Mouse (Mus musculus) intestine, postnatal 0 days (tissue): ENCODE measurements around the gene Chd3. TPM values are rescaled to one million over a fixed set of nuclear protein-coding genes. Genes with fewer than 3 reads are reported as not detected.

Experiments
- ATAC-seq: fragments of 200-750 bp; cut with Nextera tagmentation; 2 replicates; pipeline ENCODE4 v1.8.0; 2017; ENCODE audit warnings: mild to moderate bottlenecking, moderate TSS enrichment, moderate library complexity
- H3K27ac ChIP-seq: fragments of 300-500 bp; sonication (generic); 2 replicates; pipeline ENCODE4 v1.5.1; 2014; ENCODE audit warnings: mild to moderate bottlenecking, low read depth, low read length, moderate library complexity
- H3K27me3 ChIP-seq: fragments of 300-500 bp; sonication (generic); replicated peaks from 2 replicates; pipeline ENCODE4 v1.6.1; 2014; ENCODE audit warnings: low read length, mixed read lengths; ENCODE audit not compliant: control insufficient read depth, insufficient read depth
- H3K36me3 ChIP-seq: fragments of 300-500 bp; sonication (generic); 2 replicates; pipeline ENCODE4 v1.6.1; 2014; ENCODE audit warnings: mild to moderate bottlenecking, moderate library complexity; ENCODE audit not compliant: control insufficient read depth, insufficient read depth
- H3K4me1 ChIP-seq: fragments of 300-500 bp; sonication (generic); replicated peaks from 2 replicates; pipeline ENCODE4 v1.6.1; 2014; ENCODE audit warnings: antibody characterized with exemption, low read length, mixed read lengths; ENCODE audit not compliant: control insufficient read depth, insufficient read depth
- H3K4me2 ChIP-seq: fragments of 300-500 bp; sonication (generic); replicated peaks from 2 replicates; pipeline ENCODE4 v1.6.1; 2014; ENCODE audit warnings: low read depth, mild to moderate bottlenecking, moderate library complexity
- H3K4me3 ChIP-seq: fragments of 300-500 bp; sonication (generic); 2 replicates; pipeline ENCODE4 v1.5.1; 2014; ENCODE audit warnings: low read depth, low read length
- H3K9ac ChIP-seq: fragments of 300-500 bp; sonication (generic); 2 replicates; pipeline ENCODE4 v1.6.1; 2014; ENCODE audit warnings: mild to moderate bottlenecking, low read depth, low read length
- H3K9me3 ChIP-seq: fragments of 300-500 bp; sonication (generic); 2 replicates; pipeline ENCODE4 v1.6.1; 2016; ENCODE audit warnings: mixed run types; ENCODE audit not compliant: control insufficient read depth
- CTCF ChIP-seq: sonication (generic); IDR thresholded peaks from 2 replicates; pipeline ENCODE4 v1.5.1; 2016; ENCODE audit warnings: low read depth, mild to moderate bottlenecking, control low read depth, antibody characterized with exemption, moderate library complexity
- WGBS: fragments of 180-500 bp; shearing (Covaris S2); extraction: QIAGEN DNeasy Blood & Tissue Kit; methylation state at CpG from one replicate; pipeline ENCODE4 v1.1.7; 2014; 5-methylcytosine and 5-hydroxymethylcytosine counted together
- polyA plus RNA-seq: library from polyadenylated mRNA; unstranded; fragments of >200 nt; fragmentation: Nextera tagmentation; extraction: Ambion mirVana; gene quantifications from 2 replicates; pipeline ENCODE4 v1.2.1, GENCODE M21; 2015

The Chd3 gene
- polyA plus RNA-seq, 1 experiment from 2014 or later, result 19.4 TPM

DNA sequence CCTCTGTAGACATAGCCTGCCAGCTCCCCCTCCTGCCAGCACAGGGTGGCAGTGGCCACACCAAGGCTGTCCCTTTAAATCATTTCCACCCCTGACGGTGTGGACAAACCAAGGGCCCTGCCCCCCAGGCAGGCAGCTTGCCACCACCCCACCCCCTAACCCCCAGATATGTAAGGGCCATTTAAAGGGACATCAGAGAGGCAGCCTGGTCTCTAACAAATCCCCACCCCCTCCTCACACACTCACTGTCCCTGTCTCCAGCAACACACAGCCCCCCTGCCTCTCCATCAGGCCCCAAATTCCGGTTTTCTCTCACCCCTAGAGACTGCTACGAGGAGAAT, 46.1 kb upstream of the Chd3 start:
- Histone ChIP-seq H3K9ac (peak overlapping the region; percentile 60), H3K4me1 (peaks cover 16% of the 10 kb centered on the region), H3K27ac (peak overlapping the region; percentile 93), H3K4me3 (peak overlapping the region; percentile 47), H3K4me2 (peak overlapping the region; percentile 86), H3K9me3 (no peaks in the 10 kb centered on the region), H3K27me3 (no peaks in the 10 kb centered on the region), H3K36me3 (no peaks in the 10 kb centered on the region; the same call in 1 of the 2 replicates)
- ATAC-seq, result no peak
- 6% methylated on average over 3 of the region's 3 CpGs for WGBS
- peak; percentile 42; the same call in 1 of the 2 replicates for TF ChIP-seq CTCF

DNA sequence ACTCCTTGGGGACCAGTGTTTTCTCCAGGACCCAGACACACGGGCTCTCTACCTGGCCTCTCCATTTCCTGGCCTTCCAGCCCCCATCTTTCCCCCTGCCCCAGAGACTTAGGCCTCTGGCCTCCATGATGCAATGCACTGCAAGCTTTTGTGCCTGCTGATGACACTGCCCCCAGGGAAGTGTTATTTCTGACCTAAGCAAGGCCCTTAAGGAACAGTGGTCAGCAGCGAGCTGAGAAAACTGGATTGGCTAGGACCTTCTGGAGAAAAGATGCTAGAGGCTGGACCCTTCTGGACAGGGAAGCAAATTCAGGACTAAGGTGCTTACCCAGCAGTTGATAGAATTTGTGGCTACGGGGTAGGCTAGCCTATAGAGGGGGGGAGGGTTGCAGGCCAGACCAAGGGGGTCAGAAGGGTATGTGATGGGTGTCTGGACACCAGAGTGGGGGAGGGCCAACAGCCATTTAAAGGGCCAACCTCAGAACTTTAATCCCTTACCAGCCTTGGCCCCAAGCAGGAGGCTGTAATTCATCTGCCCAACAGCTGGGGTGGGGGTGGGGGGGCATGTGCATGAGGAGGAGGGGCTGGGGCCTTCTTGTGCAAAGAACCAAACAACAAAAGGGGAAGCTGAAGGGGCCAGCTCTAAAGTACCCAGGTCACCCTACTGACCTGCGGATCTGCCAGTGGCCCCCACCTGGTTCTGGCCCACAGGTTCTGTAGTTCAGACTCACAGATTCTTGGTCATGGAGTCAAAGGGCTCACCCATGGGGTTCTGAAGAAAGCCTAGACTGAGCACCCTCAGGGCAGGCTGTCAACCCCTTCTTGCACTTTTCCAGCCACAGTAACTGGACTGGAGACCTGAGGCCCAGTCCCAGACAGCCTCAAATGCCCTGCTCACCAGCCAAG, 45.5 kb upstream of the Chd3 start:
- Histone ChIP-seq H3K9ac (peak overlapping the region; percentile 60), H3K9me3 (no peaks in the 10 kb centered on the region), H3K27me3 (no peaks in the 10 kb centered on the region), H3K4me3 (peak overlapping the region; percentile 47), H3K4me2 (peak overlapping the region; percentile 86), H3K4me1 (peaks cover 16% of the 10 kb centered on the region), H3K27ac (peak overlapping the region; percentile 93), H3K36me3 (no peaks in the 10 kb centered on the region; the same call in 1 of the 2 replicates)
- no peak for TF ChIP-seq CTCF
- no peak for ATAC-seq
- 24% methylated on average over 4 of the region's 4 CpGs for WGBS

DNA sequence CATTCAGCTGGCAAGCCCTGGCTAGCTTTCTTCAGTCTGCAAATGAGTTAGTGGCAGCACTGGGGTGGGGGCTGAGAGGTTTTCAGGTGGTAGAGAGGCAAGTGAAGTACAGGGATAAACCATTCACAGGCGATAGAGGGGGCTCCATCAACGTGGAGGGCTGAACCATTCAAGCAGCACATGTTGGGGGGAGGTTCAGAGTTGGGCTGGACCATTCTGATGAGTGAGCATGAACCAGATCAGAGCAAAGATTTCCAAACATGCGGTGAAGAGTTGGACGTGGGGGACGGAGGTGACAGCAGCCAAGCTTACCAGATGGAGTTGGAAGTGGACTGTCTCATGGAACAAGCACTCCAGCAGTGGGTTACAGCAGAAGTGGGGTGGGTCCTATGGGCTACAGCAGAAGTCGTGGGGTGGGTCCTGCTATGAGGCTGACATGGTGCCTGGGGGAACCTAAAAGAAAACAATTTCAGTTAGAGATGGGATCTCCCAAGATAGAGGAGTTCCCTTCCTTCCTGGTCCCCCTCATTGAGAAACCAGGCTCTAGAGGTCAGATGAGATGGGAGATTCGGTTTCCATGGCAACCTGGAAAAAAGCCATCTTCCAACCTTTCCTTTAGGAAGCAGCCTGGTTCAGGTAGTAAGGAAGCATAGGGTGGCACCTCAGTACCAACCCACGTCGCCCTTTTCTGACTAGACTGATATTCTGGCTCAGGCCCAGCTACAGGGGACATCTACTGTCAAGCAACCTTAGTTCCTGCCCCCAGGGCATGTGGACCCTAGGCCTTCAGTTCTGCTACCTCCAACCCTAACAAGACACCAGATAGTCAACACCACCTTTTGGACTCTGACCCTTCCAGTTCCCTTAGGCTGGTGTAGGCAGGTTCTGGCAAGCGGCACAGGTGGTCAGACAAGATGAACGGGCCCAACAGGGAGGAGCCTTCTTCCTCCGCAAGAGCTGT, 44.3 kb upstream of the Chd3 start, which contains the start of gene Kdm6b:
Gene Kdm6b, minus strand, starts transcription at position 455 of the 961 bp plus-strand sequence.
- peak within 1 kb of the TSS; percentile 7; the same call in 1 of the 2 replicates for H3K4me3 ChIP-seq
- H3K9ac ChIP-seq, result peak within 1 kb of the TSS; percentile 7; the same call in 1 of the 2 replicates
- no peaks in the 10 kb centered on the region for H3K27me3 ChIP-seq
- WGBS, result 26% methylated on average over 12 of the region's 12 CpGs
- peak; percentile 35; the same call in 1 of the 2 replicates for TF ChIP-seq CTCF
- no peaks in the 10 kb centered on the region; the same call in 1 of the 2 replicates for H3K36me3 ChIP-seq
- H3K9me3 ChIP-seq, result no peaks in the 10 kb centered on the region
- ATAC-seq, result no peak
- peak within 1 kb of the TSS; percentile 86 for H3K4me2 ChIP-seq
- peak within 1 kb of the TSS; percentile 98 for H3K27ac ChIP-seq
- peaks cover 16% of the 10 kb centered on the region for H3K4me1 ChIP-seq

DNA sequence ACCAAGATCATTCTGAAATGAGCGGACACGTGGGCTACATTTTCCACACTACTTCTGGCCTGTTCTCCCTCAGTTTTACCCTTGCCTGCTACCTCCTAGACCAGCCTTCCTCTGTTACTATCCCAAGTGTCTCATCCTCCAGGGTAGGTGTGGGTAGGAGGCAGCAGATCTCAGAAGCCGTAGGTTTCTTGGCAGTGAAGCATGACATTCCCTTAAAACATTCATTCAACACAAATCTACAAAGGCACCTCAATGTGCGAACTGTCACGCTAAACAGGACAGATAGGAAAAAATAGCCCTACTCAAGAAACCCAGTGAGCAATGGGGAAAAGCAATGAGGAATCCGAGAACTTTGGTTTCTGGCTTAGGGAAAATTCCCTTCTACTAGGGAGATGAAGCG, 43.3 kb upstream of the Chd3 start:
- H3K9me3 ChIP-seq, result no peaks in the 10 kb centered on the region
- ATAC-seq, result no peak
- H3K4me2 ChIP-seq, result no peak overlapping the region; the same call in 1 of the 2 replicates

DNA sequence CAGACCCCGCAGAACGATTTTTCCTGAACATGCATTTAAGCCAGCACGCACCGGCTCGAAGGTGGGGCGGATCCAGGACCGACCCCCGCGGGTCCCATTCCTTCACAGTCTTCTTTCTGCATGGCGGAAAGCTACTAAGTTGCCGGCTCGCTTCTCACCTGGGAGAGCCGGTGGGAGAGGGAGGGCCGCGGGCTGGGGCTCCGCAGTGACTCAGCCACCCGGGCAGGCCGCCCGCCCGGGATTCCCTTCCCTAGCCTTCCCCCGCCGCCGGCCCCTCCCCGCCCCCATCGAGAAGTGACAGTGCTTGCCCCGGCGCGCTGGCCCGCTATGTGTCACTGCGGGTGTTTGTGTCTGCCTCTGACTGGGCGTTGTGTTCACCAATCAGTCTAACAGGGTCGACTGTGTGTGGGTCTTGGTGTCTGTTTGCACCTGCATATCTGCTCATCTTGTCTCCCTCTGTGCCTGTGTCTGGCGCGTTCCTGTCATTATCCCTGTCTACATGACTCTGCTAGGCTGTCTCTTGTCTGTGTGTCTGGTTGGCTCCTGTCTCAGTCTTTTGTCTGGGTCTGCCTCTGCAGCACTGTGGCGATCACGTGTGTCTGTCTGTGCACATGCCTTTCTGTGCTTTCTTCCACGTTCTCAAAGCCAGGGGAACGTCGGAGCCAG, 42.5 kb upstream of the Chd3 start:
- Histone ChIP-seq H3K9me3 (no peaks in the 10 kb centered on the region), H3K9ac (peak overlapping the region; percentile 90), H3K36me3 (peaks cover 14% of the 10 kb centered on the region), H3K27me3 (no peaks in the 10 kb centered on the region), H3K27ac (peak overlapping the region; percentile 98), H3K4me3 (peak overlapping the region; percentile 80), H3K4me2 (peak overlapping the region; percentile 78), H3K4me1 (peaks cover 13% of the 10 kb centered on the region)
- peak; percentile 39 for ATAC-seq
- WGBS, result under 1% methylated on average over 38 of the region's 39 CpGs
- no peak; the same call in 1 of the 2 replicates for TF ChIP-seq CTCF

More for the DNA sequence above, 43.3 kb upstream of the Chd3 start:
- Histone ChIP-seq H3K27ac (peak overlapping the region; percentile 98), H3K4me3 (no peak overlapping the region), H3K4me1 (peaks cover 16% of the 10 kb centered on the region), H3K27me3 (no peaks in the 10 kb centered on the region), H3K9ac (no peak overlapping the region), H3K36me3 (peaks cover 5% of the 10 kb centered on the region)
- 56% methylated on average over 7 of the region's 7 CpGs for WGBS
- TF ChIP-seq CTCF, result no peak
